In genomic region chr17:88159851-88160676, GRCm38 (mm10) we compare ENCODE assay signal across 11 mouse cellular contexts.
DNase-seq lines count a peak whose midpoint lies in the region; ATAC-seq and TF ChIP-seq lines count a peak whose summit lies in the region.
"Had no signal": no experiment of that assay in that cellular context is flagged by ENCODE, and none has a peak within 500 bp of the region (broad histone marks: within the 10 kb centered on the region; RNA-seq: fewer than 3 reads in every experiment).

No protein-coding gene starts in this region.

- no peaks in the 10 kb centered on the region for H3K27me3 ChIP-seq in heart, embryonic 11.5 days (ENCODE audit: control insufficient read depth, insufficient read depth, low read length)
- H3K27me3 ChIP-seq in ES-Bruce4 (ENCODE audit: control insufficient read depth, insufficient read depth, low read length, poor library complexity, severe bottlenecking) = no peaks in the 10 kb centered on the region
- H3K27me3 ChIP-seq in forebrain, embryonic 11.5 days (ENCODE audit: control insufficient read depth, insufficient read depth, low read length) = peaks cover 2% of the 10 kb centered on the region; the same call in 1 of the 2 replicates
- H3K27me3 ChIP-seq in midbrain, embryonic 12.5 days = peaks cover 11% of the 10 kb centered on the region; the same call in 1 of the 2 replicates
- H3K27me3 ChIP-seq in stomach, postnatal 0 days (ENCODE audit: control insufficient read depth, insufficient read depth, low read length) = no peaks in the 10 kb centered on the region

- no peaks in the 10 kb centered on the region; the same call in 1 of the 2 replicates for H3K36me3 ChIP-seq in heart, embryonic 11.5 days (ENCODE audit: control insufficient read depth, insufficient read depth, low read length)
- H3K36me3 ChIP-seq in ES-Bruce4 (ENCODE audit: control insufficient read depth, insufficient read depth, low read length, poor library complexity, severe bottlenecking) = no peaks in the 10 kb centered on the region
- H3K36me3 ChIP-seq in forebrain, embryonic 11.5 days (ENCODE audit: control insufficient read depth, insufficient read depth, low read length) = no peaks in the 10 kb centered on the region
- H3K36me3 ChIP-seq in midbrain, embryonic 12.5 days = no peaks in the 10 kb centered on the region
- H3K36me3 ChIP-seq in stomach, postnatal 0 days (ENCODE audit: control insufficient read depth, insufficient read depth, low read length) = no peaks in the 10 kb centered on the region

- no peaks in the 10 kb centered on the region for H3K4me1 ChIP-seq in heart, embryonic 11.5 days (ENCODE audit: control insufficient read depth, insufficient read depth, low read length)
- peaks cover 6% of the 10 kb centered on the region for H3K4me1 ChIP-seq in ES-Bruce4 (ENCODE audit: control insufficient read depth, insufficient read depth, low read length)
- H3K4me1 ChIP-seq in forebrain, embryonic 11.5 days (replicated peaks; ENCODE audit: control insufficient read depth, insufficient read depth, low read length) = peaks cover 4% of the 10 kb centered on the region; the same call in 1 of the 2 replicates
- H3K4me1 ChIP-seq in midbrain, embryonic 12.5 days = peaks cover 12% of the 10 kb centered on the region
- no peaks in the 10 kb centered on the region for H3K4me1 ChIP-seq in stomach, postnatal 0 days (replicated peaks; ENCODE audit: control insufficient read depth, insufficient read depth)

- no peak for ATAC-seq in heart, embryonic 11.5 days (replicated peaks; ENCODE audit: insufficient number of reproducible peaks, low FRiP score, low TSS enrichment)
- ATAC-seq in forebrain, embryonic 11.5 days (replicated peaks; ENCODE audit: low FRiP score) = no peak
- ATAC-seq in midbrain, embryonic 12.5 days (ENCODE audit: low FRiP score, low read depth) = 0 out of 2 replicates have a peak, but pooled peaks have one; percentile 19
- ATAC-seq in stomach, postnatal 0 days (ENCODE audit: low FRiP score, low TSS enrichment) = no peak

- intact Hi-C loops in gastrocnemius, postnatal 14 days (cut with DNase I; ENCODE audit: low total_unique reads) = no loop called here

- H3K4me2 ChIP-seq in heart, embryonic 11.5 days = peak overlapping the region; percentile 43
- peak overlapping the region; percentile 28; the same call in 1 of the 2 replicates for H3K4me2 ChIP-seq in forebrain, embryonic 11.5 days (ENCODE audit: low read depth, low read length, severe bottlenecking)
- peak overlapping the region; percentile 42 for H3K4me2 ChIP-seq in midbrain, embryonic 12.5 days (replicated peaks)
- H3K4me2 ChIP-seq in stomach, postnatal 0 days (replicated peaks; ENCODE audit: low read depth) = no peak overlapping the region

- DNase-seq in heart, adult 18-20 months = no peak
- no peak for DNase-seq in forebrain, embryonic 11.5 days (ENCODE audit: low spot score)
- DNase-seq in stomach, postnatal 0 days (ENCODE audit: low spot score) = no peak
- no peak for DNase-seq in adrenal gland, adult 18-20 months (ENCODE audit: low spot score in 2 of 2)
- DNase-seq in gastrocnemius, postnatal 14 days = no peak
- DNase-seq: adrenal gland, adult 8-10 months; gastrocnemius, postnatal 36 days; thymus, adult 2 months had no signal

- no peak overlapping the region for H3K9ac ChIP-seq in heart, embryonic 11.5 days (ENCODE audit: low read depth, low read length)
- peak overlapping the region; percentile 80 for H3K9ac ChIP-seq in ES-Bruce4 (ENCODE audit: low read depth, poor library complexity, severe bottlenecking)
- H3K9ac ChIP-seq in forebrain, embryonic 11.5 days (ENCODE audit: low read length) = no peak overlapping the region
- H3K9ac ChIP-seq in midbrain, embryonic 12.5 days (replicated peaks) = no peak overlapping the region
- no peak overlapping the region for H3K9ac ChIP-seq in stomach, postnatal 0 days (ENCODE audit: low read length)

- no peak overlapping the region for H3K4me3 ChIP-seq in heart, embryonic 11.5 days (ENCODE audit: low read depth, low read length)
- H3K4me3 ChIP-seq in ES-Bruce4 (ENCODE audit: low read depth, low read length) = peak overlapping the region; percentile 95
- no peak overlapping the region for H3K4me3 ChIP-seq in forebrain, embryonic 11.5 days (ENCODE audit: low read depth, low read length)
- H3K4me3 ChIP-seq in midbrain, embryonic 12.5 days = no peak overlapping the region
- no peak overlapping the region for H3K4me3 ChIP-seq in stomach, postnatal 0 days (ENCODE audit: low read depth, low read length)

- H3K9me3 ChIP-seq in heart, embryonic 11.5 days (replicated peaks; ENCODE audit: control insufficient read depth, low read length) = no peaks in the 10 kb centered on the region
- H3K9me3 ChIP-seq in ES-Bruce4 (replicated peaks; ENCODE audit: control insufficient read depth, insufficient read depth, low read length, poor library complexity, severe bottlenecking) = no peaks in the 10 kb centered on the region
- H3K9me3 ChIP-seq in forebrain, embryonic 11.5 days (ENCODE audit: control insufficient read depth, low read length) = no peaks in the 10 kb centered on the region
- no peaks in the 10 kb centered on the region for H3K9me3 ChIP-seq in midbrain, embryonic 12.5 days
- H3K9me3 ChIP-seq in stomach, postnatal 0 days (ENCODE audit: control insufficient read depth, low read length) = no peaks in the 10 kb centered on the region

- no peak for TF ChIP-seq POLR2A in ES-Bruce4 (IDR thresholded peaks at IDR 0.05; ENCODE audit: insufficient read depth, low read length)

- peak; percentile 75; the same call in 1 of the 2 replicates for TF ChIP-seq EP300 in ES-Bruce4 (IDR thresholded peaks at IDR 0.05; ENCODE audit: insufficient read depth, low read depth, low read length)
- no peak for TF ChIP-seq EP300 in stomach, postnatal 0 days (optimal IDR thresholded peaks at IDR 0.05)

- WGBS in heart, embryonic 11.5 days (ENCODE audit: insufficient replicate concordance) = 42% methylated on average over 19 of the region's 19 CpGs
- 38% methylated on average over 19 of the region's 19 CpGs for WGBS in forebrain, embryonic 11.5 days
- WGBS in midbrain, embryonic 12.5 days = 36% methylated on average over 19 of the region's 19 CpGs
- 63% methylated on average over 19 of the region's 19 CpGs for WGBS in stomach, postnatal 0 days

- no peak overlapping the region for H3K27ac ChIP-seq in heart, embryonic 11.5 days (ENCODE audit: low read depth, low read length)
- H3K27ac ChIP-seq in ES-Bruce4 (ENCODE audit: insufficient read depth, low read length) = peak overlapping the region; percentile 88
- H3K27ac ChIP-seq in forebrain, embryonic 11.5 days (ENCODE audit: low read depth, low read length) = no peak overlapping the region
- H3K27ac ChIP-seq in midbrain, embryonic 12.5 days (replicated peaks) = no peak overlapping the region
- no peak overlapping the region for H3K27ac ChIP-seq in stomach, postnatal 0 days (replicated peaks)

- peak; percentile 41 for TF ChIP-seq CTCF in ES-Bruce4 (IDR thresholded peaks at IDR 0.05; ENCODE audit: low read depth, low read length)
- no peak for TF ChIP-seq CTCF in stomach, postnatal 0 days (IDR thresholded peaks at IDR 0.05; ENCODE audit: low read depth)
